Mouse (Mus musculus) ovary, postnatal 10 days (tissue): ENCODE results near the gene Fn1.

Source experiments
- DNase-seq: peaks from one replicate; pipeline ENCODE4 v3.0.0; 2022; ENCODE audit warnings: low spot score

Fn1 gene

DNA sequence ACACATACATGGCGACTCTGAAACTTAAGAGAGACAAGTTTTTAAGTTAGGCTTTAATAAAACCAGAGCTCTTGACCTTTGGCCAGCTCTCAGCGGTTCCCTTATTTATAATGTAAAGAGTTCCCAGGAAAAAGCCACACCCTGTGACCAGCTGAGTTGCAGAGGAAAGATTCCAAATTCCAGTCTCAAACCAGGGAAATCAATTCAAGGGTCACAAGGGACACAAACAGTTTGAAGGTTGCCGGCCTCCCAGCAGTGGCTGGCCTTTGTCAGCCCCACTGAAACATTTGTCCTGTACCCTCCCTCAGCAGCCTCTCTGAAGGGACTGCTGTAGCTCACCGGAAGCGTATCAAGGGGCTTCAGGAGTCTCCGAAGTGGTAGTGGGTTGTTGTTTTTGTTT, 2.3 kb downstream of the Fn1 start:
- DNase-seq, result no peak

GRCm38 (mm10) chr1:71648166-71648565, 4.8 kb downstream of the Fn1 start:
- DNase-seq, result no peak

- DNase-seq, result no peak
These were observed 6.2 kb downstream of the Fn1 start for GRCm38 (mm10) chr1:71646774-71647173.

DNA sequence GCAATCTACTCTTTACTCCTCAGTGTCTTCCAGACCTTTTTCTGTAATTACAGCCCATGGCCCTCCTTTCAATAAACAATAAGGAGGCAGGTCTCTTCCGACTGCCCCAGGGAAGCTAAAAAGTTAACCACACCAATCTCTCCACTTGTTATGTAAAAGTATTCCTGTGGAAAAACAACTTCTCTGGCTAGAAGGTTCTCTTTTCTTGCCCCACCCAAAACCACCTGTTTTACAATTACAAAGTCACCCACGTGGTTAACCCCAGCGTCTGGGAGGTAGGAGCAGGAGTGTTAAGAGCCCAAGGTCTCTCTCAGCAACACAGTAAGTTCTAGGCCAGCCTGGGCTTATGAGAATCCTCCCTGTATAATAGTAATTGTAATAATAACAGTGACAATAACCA, 7.0 kb downstream of the Fn1 start:
- DNase-seq, result no peak

- no peak for DNase-seq
These were observed 7.5 kb downstream of the Fn1 start for GRCm38 (mm10) chr1:71645466-71645865.

- no peak for DNase-seq
These were observed 10.2 kb downstream of the Fn1 start for GRCm38 (mm10) chr1:71642794-71643193.

GRCm38 (mm10) chr1:71641206-71641605, 11.8 kb downstream of the Fn1 start:
- DNase-seq, result no peak

DNA sequence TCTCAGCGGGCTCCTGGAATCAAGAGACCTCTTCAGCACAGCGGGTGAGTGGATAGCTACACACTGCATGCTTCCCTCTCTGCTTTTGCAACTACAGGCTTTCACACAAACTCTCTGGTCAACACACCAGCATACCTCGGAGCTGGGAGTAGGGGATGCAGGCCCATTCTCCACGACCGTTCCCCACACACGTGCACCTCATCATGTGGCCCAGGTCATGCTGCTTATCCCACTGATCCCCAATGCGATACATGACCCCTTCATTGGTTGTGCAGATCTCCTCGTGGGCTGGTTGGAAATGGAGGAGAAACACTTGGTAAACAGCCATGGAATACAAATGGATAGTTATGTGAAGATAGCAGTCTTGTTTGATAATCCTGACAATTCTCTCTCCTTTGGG, 12.8 kb downstream of the Fn1 start:
- no peak for DNase-seq

GRCm38 (mm10) chr1:71636665-71637064, 16.3 kb downstream of the Fn1 start:
- no peak for DNase-seq

GRCm38 (mm10) chr1:71636116-71636515, 16.9 kb downstream of the Fn1 start:
- no peak for DNase-seq

GRCm38 (mm10) chr1:71635101-71636014, 17.6 kb downstream of the Fn1 start:
- no peak for DNase-seq

GRCm38 (mm10) chr1:71634471-71634981, 18.5 kb downstream of the Fn1 start:
- DNase-seq, result no peak

- DNase-seq, result no peak
These were observed 20.6 kb downstream of the Fn1 start for GRCm38 (mm10) chr1:71632387-71632786.

GRCm38 (mm10) chr1:71631811-71632210, 21.2 kb downstream of the Fn1 start:
- no peak for DNase-seq

DNA sequence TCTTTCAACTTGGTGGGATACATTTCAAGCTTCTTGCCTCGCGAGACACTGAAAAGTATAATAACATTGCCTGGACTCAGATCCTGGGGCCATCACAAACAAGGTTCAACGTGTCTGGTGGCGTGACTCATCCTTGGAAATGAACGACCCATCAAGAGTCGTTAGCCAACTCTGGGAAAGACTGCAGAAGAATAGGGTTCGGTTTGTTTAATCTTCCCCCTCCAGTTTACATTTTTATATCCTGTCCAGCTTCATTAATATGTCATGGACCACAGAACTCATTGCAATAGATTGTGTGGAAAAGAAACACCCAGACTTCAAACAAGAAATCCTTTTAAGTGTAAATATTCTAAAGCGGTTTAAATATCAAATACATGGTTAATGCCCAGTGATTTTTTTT, 22.8 kb downstream of the Fn1 start:
- no peak for DNase-seq

GRCm38 (mm10) chr1:71623625-71624024, 29.4 kb downstream of the Fn1 start:
- no peak for DNase-seq

DNA sequence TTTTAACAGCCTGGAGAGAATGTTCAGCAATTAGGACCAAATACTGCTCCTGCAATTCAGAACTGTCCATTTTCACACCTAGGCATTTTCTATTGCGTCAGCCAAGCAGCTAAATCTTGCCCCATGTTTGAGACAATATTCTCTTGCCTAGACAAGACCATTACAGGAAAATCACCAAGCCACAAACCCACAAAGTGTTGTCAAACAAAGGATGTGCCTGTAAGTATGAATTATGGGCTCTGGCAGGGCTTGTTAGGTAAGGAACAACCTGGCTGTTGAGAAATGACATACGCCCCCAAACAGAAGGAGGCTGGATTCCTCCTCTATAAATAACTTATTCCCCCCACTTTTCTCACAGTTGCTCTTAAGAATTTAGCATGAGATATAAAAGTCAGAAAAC, 31.5 kb downstream of the Fn1 start:
- DNase-seq, result no peak

DNA sequence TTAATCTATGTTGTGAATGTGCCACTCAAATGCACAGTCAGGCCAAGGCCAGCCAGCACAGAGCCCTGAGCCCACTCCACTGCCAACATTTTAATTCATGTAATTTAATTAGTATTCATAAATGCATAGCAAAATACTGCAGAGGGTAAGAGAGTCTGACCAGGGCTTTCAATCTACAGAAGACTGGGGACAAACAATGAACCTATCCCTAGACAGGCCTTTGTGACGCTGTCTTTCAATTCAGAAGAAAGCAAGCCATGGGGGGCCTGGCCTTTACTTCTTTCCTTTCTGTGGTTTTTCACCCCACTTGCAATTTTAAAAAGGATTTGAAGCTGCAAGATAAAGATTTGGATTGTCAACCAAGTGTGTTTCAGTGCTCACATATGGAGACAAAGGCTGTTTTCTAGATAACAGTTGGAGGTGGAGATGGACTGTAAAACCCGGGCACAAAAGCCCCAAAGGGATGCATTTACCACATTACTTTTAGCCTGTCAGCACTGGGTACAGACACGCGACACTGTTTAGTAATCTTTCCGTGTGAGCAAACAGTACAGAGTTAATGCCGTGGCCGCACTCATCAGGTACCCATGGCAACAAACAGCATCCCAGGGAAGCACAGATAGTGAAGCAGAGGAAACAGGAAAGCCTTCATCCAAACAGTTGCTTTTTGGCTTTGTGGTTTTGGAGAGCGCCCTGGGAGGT, 38.3 kb downstream of the Fn1 start:
- DNase-seq, result no peak

DNA sequence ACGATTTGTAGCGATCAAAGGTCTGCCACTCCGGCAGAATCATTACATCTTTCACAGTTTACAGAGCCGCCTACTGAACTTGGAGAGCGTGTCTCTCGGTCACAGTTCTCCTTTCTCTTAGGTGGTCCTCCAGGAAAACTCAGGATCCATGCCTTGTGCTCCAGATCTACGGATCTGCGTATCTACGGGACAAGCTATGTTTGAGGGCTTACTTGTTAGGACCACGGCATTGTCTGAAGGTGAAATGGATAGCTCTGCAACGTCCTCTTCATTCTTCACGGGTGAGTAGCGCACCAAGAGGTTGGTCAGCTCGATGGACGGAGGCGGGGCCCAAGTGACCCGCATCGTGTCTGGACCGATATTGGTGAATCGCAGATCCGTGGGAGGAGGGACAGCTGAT, 40.7 kb downstream of the Fn1 start:
- DNase-seq, result no peak

GRCm38 (mm10) chr1:71609916-71610315, 43.1 kb downstream of the Fn1 start:
- DNase-seq, result no peak

GRCm38 (mm10) chr1:71609057-71609775, 43.8 kb downstream of the Fn1 start:
- DNase-seq, result no peak

DNA sequence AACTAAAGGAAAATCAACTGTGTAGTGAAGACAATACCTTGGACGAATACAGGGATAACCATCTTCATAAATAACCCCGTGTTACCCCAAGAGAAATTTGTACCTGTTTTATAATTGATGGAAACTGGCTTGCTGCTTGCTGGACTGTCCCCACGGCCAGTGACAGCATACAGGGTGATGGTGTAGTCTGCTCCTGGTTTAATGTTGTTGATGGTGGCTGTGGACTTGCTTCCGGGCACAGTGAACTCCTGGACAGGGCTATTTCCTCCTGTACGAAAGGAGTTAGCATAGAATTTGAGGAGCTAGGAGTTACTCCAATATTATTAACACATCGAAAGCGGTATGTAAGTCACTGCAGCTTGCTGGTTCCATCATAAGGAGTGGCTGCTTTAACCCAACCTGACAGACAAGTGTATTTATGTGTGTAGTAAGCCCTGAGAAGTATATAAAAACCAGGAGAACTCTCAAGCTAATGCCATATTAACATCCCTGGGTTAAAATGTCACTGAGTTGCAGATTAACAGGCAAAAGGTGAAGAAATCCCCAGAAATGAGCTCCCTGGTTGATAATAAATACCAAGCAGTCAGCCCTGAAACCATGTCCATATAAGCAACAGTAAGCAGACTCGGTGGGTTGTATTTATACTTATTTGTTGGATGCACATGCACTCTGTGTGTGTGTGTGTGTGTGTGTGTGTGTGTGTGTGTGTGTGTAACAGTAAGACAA, 46.2 kb downstream of the Fn1 start:
- DNase-seq, result no peak
